Mouse (Mus musculus): ENCODE data around the gene Myg1. TPM values are rescaled to one million over a fixed set of nuclear protein-coding genes. Genes with fewer than 3 reads are reported as not detected.

Gene Myg1
- polyA plus RNA-seq, 1 experiment from 2014 or later, result 78.4 TPM

DNA sequence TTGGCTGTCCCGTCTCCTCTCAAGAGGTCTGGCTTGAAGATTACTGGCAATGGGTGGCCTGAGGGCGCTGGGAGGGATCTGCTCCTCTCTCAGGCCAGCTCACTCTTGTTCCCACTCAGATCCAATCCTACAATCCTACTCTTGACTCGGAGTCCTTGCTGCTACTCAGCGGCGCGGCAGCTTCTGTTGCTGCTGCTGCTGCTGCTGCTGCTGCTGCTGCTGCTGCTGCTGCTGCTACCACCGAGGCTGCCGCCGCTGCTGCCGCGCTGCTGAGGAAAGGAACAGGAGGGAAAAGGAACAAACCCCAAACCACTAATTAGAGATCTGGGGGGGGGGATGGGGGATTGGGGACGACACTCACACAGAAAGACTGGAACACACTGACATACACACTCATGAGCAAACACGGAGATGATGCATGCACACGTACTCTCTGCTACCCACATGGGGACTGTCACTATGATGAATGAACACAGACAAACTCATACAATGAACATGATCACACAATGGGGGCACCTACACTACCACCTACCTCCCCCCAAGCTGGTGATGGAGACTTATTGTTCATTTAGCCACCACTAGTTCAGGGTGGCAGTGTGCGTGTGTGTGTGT is 35.3 kb downstream of the Myg1 start, which contains the start of gene Sp7:
Gene Sp7, minus strand, starts transcription at position 450 of the 612 bp plus-strand sequence.
- ATAC-seq (ENCODE audit: low FRiP score), result 0 out of 2 replicates have a peak, but pooled peaks have one; percentile 43

DNA sequence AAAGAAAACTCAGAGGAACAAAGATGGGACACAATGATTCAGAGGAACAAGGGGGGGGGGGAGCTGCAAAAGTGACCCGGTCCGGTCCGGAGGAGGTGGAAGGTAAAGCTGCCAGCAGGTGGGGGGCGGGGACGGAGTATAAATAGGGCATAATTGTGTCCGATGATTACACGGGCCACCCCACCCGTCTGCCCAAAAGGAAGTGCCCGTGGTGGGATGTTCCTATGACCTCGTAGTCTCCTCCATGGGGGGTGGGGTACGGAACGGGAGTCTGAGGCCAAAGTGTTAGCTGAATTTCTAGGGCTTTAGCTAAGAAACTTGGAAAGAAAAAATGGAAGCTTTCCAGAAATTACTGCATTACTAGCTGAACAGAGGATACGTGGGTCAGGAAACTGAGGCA is 38.5 kb downstream of the Myg1 start:
- Histone ChIP-seq H3K27me3 (ENCODE audit: control insufficient read depth, insufficient read depth, low read length) (peaks cover 4% of the 10 kb centered on the region; the same call in 1 of the 2 replicates), H3K36me3 (replicated peaks; ENCODE audit: control insufficient read depth, insufficient read depth) (no peaks in the 10 kb centered on the region), H3K4me1 (replicated peaks; ENCODE audit: control insufficient read depth, insufficient read depth, low read length) (peaks cover 7% of the 10 kb centered on the region; the same call in 1 of the 2 replicates), H3K9ac (no peak overlapping the region), H3K9me3 (ENCODE audit: control insufficient read depth, low read length) (no peaks in the 10 kb centered on the region), H3K4me2 (replicated peaks) (no peak overlapping the region), H3K4me3 (replicated peaks; ENCODE audit: low read length) (no peak overlapping the region), H3K27ac (no peak overlapping the region)
- DNase-seq (ENCODE audit: low spot score) (no peak), ATAC-seq (ENCODE audit: low FRiP score) (no peak)
- 17% methylated on average over 13 of the region's 13 CpGs for WGBS

More for the DNA sequence above, 35.3 kb downstream of the Myg1 start, which contains the start of gene Sp7:
- Histone ChIP-seq H3K9ac (peak within 1 kb of the TSS; percentile 54), H3K36me3 (replicated peaks; ENCODE audit: control insufficient read depth, insufficient read depth) (no peaks in the 10 kb centered on the region), H3K9me3 (ENCODE audit: control insufficient read depth, low read length) (no peaks in the 10 kb centered on the region), H3K27me3 (ENCODE audit: control insufficient read depth, insufficient read depth, low read length) (peaks cover 4% of the 10 kb centered on the region; the same call in 1 of the 2 replicates), H3K4me1 (replicated peaks; ENCODE audit: control insufficient read depth, insufficient read depth, low read length) (peaks cover 7% of the 10 kb centered on the region; the same call in 1 of the 2 replicates), H3K4me3 (replicated peaks; ENCODE audit: low read length) (peak within 1 kb of the TSS; percentile 27), H3K4me2 (replicated peaks) (peak within 1 kb of the TSS; percentile 53), H3K27ac (peak within 1 kb of the TSS; percentile 20; the same call in 1 of the 2 replicates)
- DNase-seq (ENCODE audit: low spot score), result peak; percentile 38
- WGBS, result 4% methylated on average over 15 of the region's 15 CpGs

DNA sequence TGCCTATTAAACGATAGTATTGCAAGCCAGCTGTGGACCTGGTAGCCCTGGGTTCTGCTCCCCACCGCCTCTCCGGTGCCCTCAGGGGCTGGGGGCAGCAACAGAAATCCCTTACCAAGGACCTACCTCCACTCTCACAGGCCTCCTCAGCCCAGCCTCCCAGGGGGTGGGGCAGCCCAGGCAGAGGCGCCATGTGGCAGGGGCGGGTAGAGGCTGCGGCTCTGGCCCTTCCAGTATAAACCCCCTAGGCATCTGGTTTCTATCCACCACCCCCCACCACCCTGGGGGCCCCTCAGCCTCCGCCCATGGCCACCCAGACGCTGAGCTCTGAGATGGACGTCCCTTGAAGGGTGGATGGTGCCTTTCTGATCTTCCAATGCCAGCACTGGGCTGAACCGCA is 39.2 kb downstream of the Myg1 start:
- WGBS, result 10% methylated on average over 10 of the region's 10 CpGs
- ATAC-seq (ENCODE audit: low FRiP score), result no peak
- H3K36me3 ChIP-seq (replicated peaks; ENCODE audit: control insufficient read depth, insufficient read depth), result no peaks in the 10 kb centered on the region
- H3K9ac ChIP-seq, result 0 out of 2 replicates have a peak overlapping the region, but pooled peaks have one; percentile 16
- no peak overlapping the region for H3K27ac ChIP-seq
- DNase-seq (ENCODE audit: low spot score), result no peak
- H3K4me2 ChIP-seq (replicated peaks), result no peak overlapping the region
- H3K9me3 ChIP-seq (ENCODE audit: control insufficient read depth, low read length), result no peaks in the 10 kb centered on the region
- peaks cover 7% of the 10 kb centered on the region; the same call in 1 of the 2 replicates for H3K4me1 ChIP-seq (replicated peaks; ENCODE audit: control insufficient read depth, insufficient read depth, low read length)
- H3K4me3 ChIP-seq (replicated peaks; ENCODE audit: low read length), result no peak overlapping the region
- no peaks in the 10 kb centered on the region for H3K27me3 ChIP-seq (ENCODE audit: control insufficient read depth, insufficient read depth, low read length)

DNA sequence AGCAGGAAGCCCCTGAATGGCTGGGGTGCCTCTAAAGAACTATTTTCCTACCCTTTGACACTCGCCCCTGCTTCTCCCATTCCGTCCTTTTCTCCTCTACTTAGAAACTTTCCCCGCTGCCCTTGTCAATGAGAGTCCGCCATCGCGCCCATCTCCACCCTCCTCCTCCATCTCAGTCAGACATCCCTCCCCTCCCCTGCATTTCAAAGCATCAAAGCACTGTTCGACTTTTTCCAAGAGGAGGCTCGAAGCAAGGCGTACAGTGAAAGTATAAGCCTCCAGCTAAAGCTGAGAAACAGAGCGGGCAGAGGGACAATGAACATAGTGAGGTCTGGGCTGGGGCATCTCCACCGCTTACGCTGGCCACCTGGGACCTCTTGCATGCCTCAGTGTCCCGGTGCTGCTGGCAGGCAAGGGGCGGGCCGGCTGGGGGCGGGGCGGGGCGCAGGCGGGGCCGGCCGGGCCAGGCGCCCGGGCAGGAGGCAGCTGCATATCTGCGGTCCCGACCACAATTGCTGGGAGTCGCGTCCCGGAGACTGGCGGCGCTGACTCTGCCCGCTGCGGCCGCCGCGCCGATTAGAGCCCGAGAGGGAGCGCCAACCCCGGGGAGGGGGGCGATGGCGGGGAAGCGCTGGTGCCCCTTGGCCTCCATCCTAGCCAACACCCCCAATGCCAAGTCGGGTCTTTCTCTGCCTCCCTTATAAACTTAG is 45.1 kb downstream of the Myg1 start:
- WGBS, result 0% methylated on average over 38 of the region's 43 CpGs
- peak overlapping the region; percentile 99 for H3K4me2 ChIP-seq (replicated peaks)
- ATAC-seq (ENCODE audit: low FRiP score), result peak; percentile 83; the same call in 1 of the 2 replicates
- H3K27me3 ChIP-seq (ENCODE audit: control insufficient read depth, insufficient read depth, low read length), result no peaks in the 10 kb centered on the region
- H3K4me1 ChIP-seq (replicated peaks; ENCODE audit: control insufficient read depth, insufficient read depth, low read length), result peaks cover 12% of the 10 kb centered on the region; the same call in 1 of the 2 replicates
- peak overlapping the region; percentile 64; the same call in 1 of the 2 replicates for H3K27ac ChIP-seq
- no peaks in the 10 kb centered on the region for H3K36me3 ChIP-seq (replicated peaks; ENCODE audit: control insufficient read depth, insufficient read depth)
- peak overlapping the region; percentile 55 for H3K4me3 ChIP-seq (replicated peaks; ENCODE audit: low read length)
- peak overlapping the region; percentile 60 for H3K9ac ChIP-seq
- DNase-seq (ENCODE audit: low spot score), result no peak
- no peaks in the 10 kb centered on the region for H3K9me3 ChIP-seq (ENCODE audit: control insufficient read depth, low read length)

DNA sequence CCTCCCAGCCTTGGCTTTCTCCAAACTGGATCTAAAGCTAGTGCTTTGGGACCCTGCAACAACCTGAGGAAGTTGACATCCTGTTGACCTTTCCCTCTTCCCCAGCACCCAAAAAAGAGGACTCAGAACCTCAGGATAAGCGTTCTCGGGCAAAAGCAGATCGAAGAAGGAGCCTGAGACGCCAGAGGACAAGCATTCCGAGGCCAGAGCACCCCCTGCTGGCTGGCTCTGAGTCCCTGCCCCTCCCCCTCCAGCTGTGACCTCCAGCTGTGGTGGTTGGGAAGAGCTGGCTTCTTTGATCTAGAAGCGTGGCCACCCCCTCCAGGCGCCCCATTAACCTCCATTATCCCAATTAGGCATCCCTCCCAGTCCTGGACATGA is 45.6 kb downstream of the Myg1 start:
- no peaks in the 10 kb centered on the region for H3K9me3 ChIP-seq (ENCODE audit: control insufficient read depth, low read length)
- no peaks in the 10 kb centered on the region for H3K36me3 ChIP-seq (replicated peaks; ENCODE audit: control insufficient read depth, insufficient read depth)
- ATAC-seq (ENCODE audit: low FRiP score) (peak; percentile 55; the same call in 1 of the 2 replicates), DNase-seq (ENCODE audit: low spot score) (peak; percentile 81)
- H3K4me3 ChIP-seq (replicated peaks; ENCODE audit: low read length), result peak overlapping the region; percentile 55
- H3K4me2 ChIP-seq (replicated peaks), result peak overlapping the region; percentile 99
- peak overlapping the region; percentile 64; the same call in 1 of the 2 replicates for H3K27ac ChIP-seq
- H3K4me1 ChIP-seq (replicated peaks; ENCODE audit: control insufficient read depth, insufficient read depth, low read length), result peaks cover 12% of the 10 kb centered on the region; the same call in 1 of the 2 replicates
- peak overlapping the region; percentile 60 for H3K9ac ChIP-seq
- WGBS, result 0% methylated on average over 7 of the region's 7 CpGs
- H3K27me3 ChIP-seq (ENCODE audit: control insufficient read depth, insufficient read depth, low read length), result no peaks in the 10 kb centered on the region

GRCm38 (mm10) chr15:102377810-102378262 is 46.3 kb downstream of the Myg1 start:
- Histone ChIP-seq H3K9me3 (ENCODE audit: control insufficient read depth, low read length) (no peaks in the 10 kb centered on the region), H3K4me3 (replicated peaks; ENCODE audit: low read length) (no peak overlapping the region), H3K4me1 (replicated peaks; ENCODE audit: control insufficient read depth, insufficient read depth, low read length) (peaks cover 12% of the 10 kb centered on the region; the same call in 1 of the 2 replicates), H3K27me3 (ENCODE audit: control insufficient read depth, insufficient read depth, low read length) (no peaks in the 10 kb centered on the region), H3K9ac (peak overlapping the region; percentile 60; the same call in 1 of the 2 replicates), H3K27ac (no peak overlapping the region), H3K4me2 (replicated peaks) (peak overlapping the region; percentile 99), H3K36me3 (replicated peaks; ENCODE audit: control insufficient read depth, insufficient read depth) (no peaks in the 10 kb centered on the region)
- WGBS, result 5% methylated on average over 10 of the region's 10 CpGs
- no peak for DNase-seq (ENCODE audit: low spot score)
- ATAC-seq (ENCODE audit: low FRiP score), result no peak

- Histone ChIP-seq H3K4me2 (replicated peaks) (no peak overlapping the region), H3K9me3 (ENCODE audit: control insufficient read depth, low read length) (no peaks in the 10 kb centered on the region), H3K4me1 (replicated peaks; ENCODE audit: control insufficient read depth, insufficient read depth, low read length) (peaks cover 12% of the 10 kb centered on the region; the same call in 1 of the 2 replicates), H3K4me3 (replicated peaks; ENCODE audit: low read length) (no peak overlapping the region), H3K9ac (no peak overlapping the region), H3K27ac (no peak overlapping the region), H3K27me3 (ENCODE audit: control insufficient read depth, insufficient read depth, low read length) (no peaks in the 10 kb centered on the region), H3K36me3 (replicated peaks; ENCODE audit: control insufficient read depth, insufficient read depth) (no peaks in the 10 kb centered on the region)
- peak; percentile 62; the same call in 1 of the 2 replicates for ATAC-seq (ENCODE audit: low FRiP score)
- DNase-seq (ENCODE audit: low spot score), result peak; percentile 95
- WGBS, result 1% methylated on average over 7 of the region's 7 CpGs
These were observed 50.1 kb downstream of the Myg1 start for GRCm38 (mm10) chr15:102381575-102381974.

- no peak for DNase-seq (ENCODE audit: low spot score)
- Histone ChIP-seq H3K27ac (no peak overlapping the region), H3K9me3 (ENCODE audit: control insufficient read depth, low read length) (no peaks in the 10 kb centered on the region), H3K36me3 (replicated peaks; ENCODE audit: control insufficient read depth, insufficient read depth) (no peaks in the 10 kb centered on the region), H3K4me1 (replicated peaks; ENCODE audit: control insufficient read depth, insufficient read depth, low read length) (no peaks in the 10 kb centered on the region), H3K9ac (no peak overlapping the region), H3K27me3 (ENCODE audit: control insufficient read depth, insufficient read depth, low read length) (no peaks in the 10 kb centered on the region), H3K4me3 (replicated peaks; ENCODE audit: low read length) (no peak overlapping the region), H3K4me2 (replicated peaks) (no peak overlapping the region)
- ATAC-seq (ENCODE audit: low FRiP score), result no peak
- WGBS, result 85% methylated on average over 6 of the region's 6 CpGs
These were observed 52.2 kb downstream of the Myg1 start for GRCm38 (mm10) chr15:102383671-102384070.

GRCm38 (mm10) chr15:102386640-102387039 is 55.1 kb downstream of the Myg1 start:
- DNase-seq (ENCODE audit: low spot score) (no peak), ATAC-seq (ENCODE audit: low FRiP score) (no peak)
- no peak overlapping the region for H3K9ac ChIP-seq
- no peak overlapping the region for H3K4me2 ChIP-seq (replicated peaks)
- no peak overlapping the region for H3K4me3 ChIP-seq (replicated peaks; ENCODE audit: low read length)
- H3K36me3 ChIP-seq (replicated peaks; ENCODE audit: control insufficient read depth, insufficient read depth), result no peaks in the 10 kb centered on the region
- 55% methylated on average over 9 of the region's 9 CpGs for WGBS
- H3K9me3 ChIP-seq (ENCODE audit: control insufficient read depth, low read length), result no peaks in the 10 kb centered on the region
- H3K27ac ChIP-seq, result no peak overlapping the region
- no peaks in the 10 kb centered on the region for H3K4me1 ChIP-seq (replicated peaks; ENCODE audit: control insufficient read depth, insufficient read depth, low read length)
- no peaks in the 10 kb centered on the region for H3K27me3 ChIP-seq (ENCODE audit: control insufficient read depth, insufficient read depth, low read length)
